Mouse (Mus musculus) midbrain, postnatal 0 days (tissue): ENCODE data around the gene Lgi1. TPM values are rescaled to one million over a fixed set of nuclear protein-coding genes. Genes with fewer than 3 reads are reported as not detected.

Experiments used
- ATAC-seq: fragments of 200-750 bp; cut with Nextera tagmentation; 2 replicates; pipeline ENCODE4 v1.8.0; 2017; ENCODE audit warnings: moderate number of reproducible peaks, mild to moderate bottlenecking, moderate TSS enrichment, moderate library complexity; ENCODE audit not compliant: low FRiP score
- DNase-seq: peaks from one replicate; pipeline ENCODE4 v3.0.0-alpha.2; 2015; ENCODE audit warnings: low spot score
- H3K27ac ChIP-seq: fragments of 300-500 bp; sonication (generic); 2 replicates; pipeline ENCODE4 v1.5.1; 2014; ENCODE audit warnings: low read depth, mild to moderate bottlenecking, low read length, mixed read lengths
- H3K27me3 ChIP-seq: fragments of 300-500 bp; sonication (generic); 2 replicates; pipeline ENCODE4 v1.6.1; 2014; ENCODE audit warnings: low read length, control low read depth, mixed read lengths; ENCODE audit not compliant: insufficient read depth
- H3K36me3 ChIP-seq: fragments of 300-500 bp; sonication (generic); 2 replicates; pipeline ENCODE4 v1.6.1; 2014; ENCODE audit warnings: low read length, control low read depth, mixed read lengths; ENCODE audit not compliant: insufficient read depth
- H3K4me1 ChIP-seq: fragments of 300-500 bp; sonication (generic); 2 replicates; pipeline ENCODE4 v1.6.1; 2014; ENCODE audit warnings: mild to moderate bottlenecking, control low read depth, antibody characterized with exemption, low read length, mixed read lengths; ENCODE audit not compliant: insufficient read depth
- H3K4me2 ChIP-seq: fragments of 300-500 bp; sonication (generic); 2 replicates; pipeline ENCODE4 v1.6.1; 2014; ENCODE audit warnings: low read depth, mild to moderate bottlenecking, low read length, mixed read lengths; ENCODE audit not compliant: poor library complexity, severe bottlenecking
- H3K4me3 ChIP-seq: fragments of 300-500 bp; sonication (generic); 2 replicates; pipeline ENCODE4 v1.5.1; 2014; ENCODE audit warnings: low read depth, mild to moderate bottlenecking, low read length, moderate library complexity
- H3K9ac ChIP-seq: fragments of 300-500 bp; sonication (generic); replicated peaks from 2 replicates; pipeline ENCODE4 v1.6.1; 2014; ENCODE audit warnings: mild to moderate bottlenecking, low read length, moderate library complexity, mixed read lengths; ENCODE audit not compliant: poor library complexity, severe bottlenecking
- H3K9me3 ChIP-seq: fragments of 300-500 bp; sonication (generic); 2 replicates; pipeline ENCODE4 v1.6.1; 2016; ENCODE audit warnings: low read length, control low read depth
- CTCF ChIP-seq: IDR thresholded peaks from 2 replicates; pipeline ENCODE4 v1.5.1; 2016; ENCODE audit warnings: antibody characterized with exemption, mild to moderate bottlenecking
- WGBS: fragments of 180-500 bp; shearing (Covaris S2); extraction: QIAGEN DNeasy Blood & Tissue Kit; methylation state at CpG from one replicate; pipeline ENCODE4 v1.1.7; 2014; 5-methylcytosine and 5-hydroxymethylcytosine counted together
- polyA plus RNA-seq: library from polyadenylated mRNA; unstranded; fragments of >200 nt; fragmentation: Nextera tagmentation; extraction: Ambion mirVana; gene quantifications from 2 replicates; pipeline ENCODE4 v1.2.1, GENCODE M21; 2015
- total RNA-seq: library from RNA; depleted of rRNA; stranded (reverse); fragments of >200 nt; gene quantifications from 2 replicates; pipeline ENCODE4 v1.2.3, GENCODE M21; 2014

Gene Lgi1
- total and polyA plus RNA-seq, 2 experiments from 2014 or later = 28.3 to 32.8 TPM

GRCm38 (mm10) chr19:38267469-38267868 is 3.1 kb downstream of the Lgi1 start:
- WGBS = 77% methylated on average over 5 of the region's 5 CpGs
- TF ChIP-seq CTCF = no peak

DNA sequence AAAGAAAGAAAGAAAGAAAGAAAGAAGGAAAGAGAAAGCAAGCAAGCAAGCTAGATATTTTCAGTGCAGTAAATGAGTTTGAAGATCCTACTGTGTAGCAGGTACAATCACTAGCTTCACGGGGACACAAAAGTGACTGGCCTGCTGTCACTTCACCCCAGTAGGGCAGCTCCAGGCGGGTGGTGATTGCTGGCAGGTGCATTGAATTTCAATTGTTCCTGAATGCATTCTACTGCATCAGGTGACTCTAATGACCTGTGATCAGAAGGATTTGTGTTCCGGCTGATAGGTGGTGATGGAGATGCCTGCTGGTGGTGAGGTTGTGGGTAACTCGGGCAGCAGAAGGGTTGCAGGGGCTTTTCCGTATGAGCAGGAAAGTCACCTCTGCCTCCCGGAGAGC is 6.7 kb downstream of the Lgi1 start:
- no peak for DNase-seq
- Histone ChIP-seq H3K27ac (no peak overlapping the region), H3K4me3 (no peak overlapping the region), H3K27me3 (no peaks in the 10 kb centered on the region), H3K9me3 (no peaks in the 10 kb centered on the region), H3K36me3 (no peaks in the 10 kb centered on the region), H3K9ac (no peak overlapping the region), H3K4me1 (no peaks in the 10 kb centered on the region), H3K4me2 (no peak overlapping the region)
- no peak for ATAC-seq
- no peak for TF ChIP-seq CTCF
- WGBS = 52% methylated on average over 6 of the region's 6 CpGs

More at GRCm38 (mm10) chr19:38267469-38267868, 3.1 kb downstream of the Lgi1 start:
- H3K4me2 ChIP-seq = peak overlapping the region; percentile 15; the same call in 1 of the 2 replicates
- no peaks in the 10 kb centered on the region for H3K27me3 ChIP-seq
- no peak for ATAC-seq
- H3K4me3 ChIP-seq = no peak overlapping the region
- H3K9ac ChIP-seq = no peak overlapping the region
- H3K27ac ChIP-seq = no peak overlapping the region
- H3K9me3 ChIP-seq = no peaks in the 10 kb centered on the region
- no peaks in the 10 kb centered on the region; the same call in 1 of the 2 replicates for H3K4me1 ChIP-seq
- H3K36me3 ChIP-seq = no peaks in the 10 kb centered on the region
- DNase-seq = no peak

DNA sequence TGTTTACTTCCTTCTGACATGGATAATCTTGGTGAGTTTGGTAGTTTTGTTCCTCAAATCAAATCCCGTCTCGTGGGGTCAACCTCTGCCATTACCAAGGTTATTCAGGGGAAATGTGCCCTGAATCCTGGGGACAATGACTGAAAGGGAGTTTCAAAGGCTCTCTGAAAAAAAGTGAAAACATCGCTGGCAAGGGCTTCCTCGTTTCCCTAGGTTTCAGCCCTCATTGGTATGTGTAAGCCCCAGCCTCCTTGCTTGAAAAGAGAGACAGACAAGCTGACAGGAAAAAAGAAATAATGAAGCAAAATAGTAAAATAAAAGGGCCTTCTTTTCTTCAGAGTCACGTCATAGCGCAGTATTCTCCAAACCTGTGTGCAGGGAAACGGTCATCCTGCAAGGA is 9.5 kb downstream of the Lgi1 start:
- Histone ChIP-seq H3K4me2 (no peak overlapping the region), H3K4me3 (no peak overlapping the region), H3K9ac (no peak overlapping the region), H3K4me1 (no peaks in the 10 kb centered on the region), H3K36me3 (no peaks in the 10 kb centered on the region), H3K27me3 (no peaks in the 10 kb centered on the region), H3K27ac (no peak overlapping the region), H3K9me3 (no peaks in the 10 kb centered on the region)
- ATAC-seq = no peak
- TF ChIP-seq CTCF = no peak
- peak; percentile 52 for DNase-seq
- 52% methylated on average over 7 of the region's 7 CpGs for WGBS

- Histone ChIP-seq H3K4me3 (no peak overlapping the region), H3K27me3 (no peaks in the 10 kb centered on the region), H3K36me3 (no peaks in the 10 kb centered on the region), H3K9me3 (no peaks in the 10 kb centered on the region), H3K27ac (no peak overlapping the region), H3K4me1 (no peaks in the 10 kb centered on the region), H3K4me2 (no peak overlapping the region), H3K9ac (no peak overlapping the region)
- no peak for ATAC-seq
- 90% methylated on average over 15 of the region's 15 CpGs for WGBS
- DNase-seq = peak; percentile 42
- no peak for TF ChIP-seq CTCF
Observed at GRCm38 (mm10) chr19:38274747-38275421, 10.5 kb downstream of the Lgi1 start.

GRCm38 (mm10) chr19:38276226-38276625 is 11.9 kb downstream of the Lgi1 start:
- Histone ChIP-seq H3K27me3 (no peaks in the 10 kb centered on the region), H3K36me3 (no peaks in the 10 kb centered on the region), H3K4me1 (no peaks in the 10 kb centered on the region), H3K9me3 (no peaks in the 10 kb centered on the region), H3K27ac (no peak overlapping the region), H3K9ac (no peak overlapping the region), H3K4me3 (no peak overlapping the region), H3K4me2 (no peak overlapping the region)
- no peak for DNase-seq
- TF ChIP-seq CTCF = no peak
- no peak for ATAC-seq
- 62% methylated on average over 4 of the region's 4 CpGs for WGBS

DNA sequence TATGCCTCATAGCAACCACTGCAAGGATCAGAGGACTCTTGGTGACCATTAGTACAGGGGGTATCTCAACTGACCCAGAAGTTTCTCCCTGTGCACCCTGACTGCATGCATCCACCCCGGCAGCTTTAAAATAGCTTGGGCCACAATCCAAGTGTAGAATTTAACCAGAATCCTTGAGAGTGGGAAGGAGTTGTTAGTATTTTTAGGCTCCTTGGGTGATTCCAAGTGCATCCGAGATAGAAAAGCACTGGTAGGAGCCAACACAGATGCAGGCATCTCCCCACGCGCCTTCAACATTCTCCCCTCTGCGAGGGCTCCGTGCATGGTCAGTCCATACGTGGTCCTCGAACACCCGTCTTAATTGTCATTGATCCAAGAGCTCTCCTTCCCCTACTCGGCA is 15.9 kb downstream of the Lgi1 start:
- Histone ChIP-seq H3K4me3 (no peak overlapping the region), H3K36me3 (no peaks in the 10 kb centered on the region), H3K4me2 (no peak overlapping the region), H3K27ac (no peak overlapping the region), H3K27me3 (no peaks in the 10 kb centered on the region), H3K9me3 (no peaks in the 10 kb centered on the region), H3K4me1 (no peaks in the 10 kb centered on the region), H3K9ac (no peak overlapping the region)
- no peak for DNase-seq
- TF ChIP-seq CTCF = no peak
- no peak for ATAC-seq
- 95% methylated on average over 10 of the region's 10 CpGs for WGBS
